Mouse (Mus musculus): ENCODE measurements around the gene Gm20821. TPM values are rescaled to one million over a fixed set of nuclear protein-coding genes. Genes with fewer than 3 reads are reported as not detected.
"Not testable (repeated sequence)": the region's sequence is repeated elsewhere in the genome, so short reads cannot be mapped to it uniquely, and the experiment has no call there.

The Gm20821 gene
- polyA plus RNA-seq (2016; fragmentation: Nextera tagmentation; extraction: Ambion mirVana), result not detected in 2 replicates

DNA sequence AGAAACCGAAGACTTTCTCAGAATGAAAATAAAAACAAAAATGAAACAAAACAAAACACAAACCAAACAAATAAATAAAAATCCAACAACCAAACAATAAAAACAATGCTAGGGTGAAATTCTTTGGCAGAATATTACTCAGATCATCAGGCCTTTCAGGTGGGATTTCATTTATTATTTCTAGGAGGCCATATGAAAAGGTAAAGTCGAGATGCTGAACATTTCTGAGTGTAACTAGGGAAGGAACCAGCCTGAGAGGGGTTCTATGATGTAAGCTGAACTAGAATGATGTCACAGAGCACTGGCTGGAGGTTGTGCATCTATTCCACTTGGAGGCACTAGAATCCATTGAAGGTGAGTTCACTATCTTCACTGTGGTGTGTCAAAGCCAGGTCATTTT, at the start of gene Gm20821:
Gene Gm20821 (plus strand): TSS at position 301 of the 400 bp plus-strand sequence.
- not testable (repeated sequence) for H3K27ac ChIP-seq; H3K36me3 ChIP-seq; H3K4me1 ChIP-seq; H3K9me3 ChIP-seq; DNase-seq (ENCODE audit: low spot score); H3K27me3 ChIP-seq (ENCODE audit: insufficient read depth, poor library complexity, severe bottlenecking); H3K4me3 ChIP-seq
- 30% methylated on average over 2 of the region's 2 CpGs for WGBS
